Mouse (Mus musculus): ENCODE measurements at regions not wholly inside any gene's neighbourhood (a gene's known extent, or its start where the extent isn't known, plus 50 kb on each side); places are given as distances from the start of the nearest gene placed in this dataset.

GRCm38 (mm10) chr5:28019864-28020263 lies 51.3 kb upstream of the Insig1 start:
- 41% methylated on average over 3 of the region's 3 CpGs for WGBS (ENCODE audit: insufficient replicate concordance)
- Histone ChIP-seq H3K27me3 (no peaks in the 10 kb centered on the region), H3K27ac (replicated peaks) (no peak overlapping the region), H3K4me2 (no peak overlapping the region), H3K9me3 (replicated peaks) (no peaks in the 10 kb centered on the region), H3K4me1 (replicated peaks) (no peaks in the 10 kb centered on the region), H3K9ac (no peak overlapping the region), H3K4me3 (replicated peaks) (no peak overlapping the region), H3K36me3 (replicated peaks) (no peaks in the 10 kb centered on the region)
- no peak for ATAC-seq (ENCODE audit: insufficient read depth)

Data from liver, embryonic 15.5 days (tissue).